Mouse (Mus musculus): ENCODE results near the gene Ryr1. TPM values are rescaled to one million over a fixed set of nuclear protein-coding genes. Genes with fewer than 3 reads are reported as not detected.
A peak's percentile ranks its signal among the peaks of the same experiment; 100 is the strongest.
"Not testable (repeated sequence)": the region's sequence is repeated elsewhere in the genome, so short reads cannot be mapped to it uniquely, and the experiment has no call there.

Ryr1 gene
- polyA plus RNA-seq, 1 experiment from 2014 or later: 0.16 TPM

- no peak for DNase-seq (ENCODE audit: low spot score)
Observed at GRCm38 (mm10) chr7:28992997-28993396, 132.0 kb downstream of the Ryr1 start.

GRCm38 (mm10) chr7:28991616-28992015 lies 133.4 kb downstream of the Ryr1 start:
- DNase-seq (ENCODE audit: low spot score): no peak

GRCm38 (mm10) chr7:28990766-28991273 lies 134.2 kb downstream of the Ryr1 start:
- no peak for DNase-seq (ENCODE audit: low spot score)

GRCm38 (mm10) chr7:28985207-28985606 lies 139.8 kb downstream of the Ryr1 start:
- no peak for DNase-seq (ENCODE audit: low spot score)

GRCm38 (mm10) chr7:28984452-28984851 lies 140.5 kb downstream of the Ryr1 start:
- no peak for DNase-seq (ENCODE audit: low spot score)

GRCm38 (mm10) chr7:28983849-28984248 lies 141.1 kb downstream of the Ryr1 start:
- no peak for DNase-seq (ENCODE audit: low spot score)

GRCm38 (mm10) chr7:28983141-28983564 lies 141.8 kb downstream of the Ryr1 start:
- DNase-seq (ENCODE audit: low spot score): peak; percentile 47

GRCm38 (mm10) chr7:28982274-28983013 lies 142.5 kb downstream of the Ryr1 start:
- DNase-seq (ENCODE audit: low spot score): peak; percentile 88

GRCm38 (mm10) chr7:28981651-28982273 lies 143.2 kb downstream of the Ryr1 start, which contains the start of the genes Eif3k and Map4k1:
Gene Eif3k, minus strand, starts transcription at chr7:28981864.
Gene Map4k1, plus strand, starts transcription at chr7:28982050.
- DNase-seq (ENCODE audit: low spot score): peak; percentile 100

GRCm38 (mm10) chr7:28977556-28977955 lies 147.4 kb downstream of the Ryr1 start:
- no peak for DNase-seq (ENCODE audit: low spot score)

- DNase-seq (ENCODE audit: low spot score): no peak
Observed at GRCm38 (mm10) chr7:28973025-28973424, 152.0 kb downstream of the Ryr1 start.

GRCm38 (mm10) chr7:28972542-28972985 lies 152.4 kb downstream of the Ryr1 start:
- peak; percentile 74 for DNase-seq (ENCODE audit: low spot score)

- DNase-seq (ENCODE audit: low spot score): no peak
Observed at GRCm38 (mm10) chr7:28971770-28972269, 153.2 kb downstream of the Ryr1 start.

- no peak for DNase-seq (ENCODE audit: low spot score)
Observed at GRCm38 (mm10) chr7:28971029-28971428, 153.9 kb downstream of the Ryr1 start.

- no peak for DNase-seq (ENCODE audit: low spot score)
Observed at GRCm38 (mm10) chr7:28969672-28970394, 155.1 kb downstream of the Ryr1 start.

- no peak for DNase-seq (ENCODE audit: low spot score)
Observed at GRCm38 (mm10) chr7:28969271-28969670, 155.7 kb downstream of the Ryr1 start.

GRCm38 (mm10) chr7:28968120-28968519 lies 156.9 kb downstream of the Ryr1 start:
- not testable (repeated sequence) for DNase-seq (ENCODE audit: low spot score)

- DNase-seq (ENCODE audit: low spot score): no peak
Observed at GRCm38 (mm10) chr7:28966751-28967505, 158.1 kb downstream of the Ryr1 start.

- no peak for DNase-seq (ENCODE audit: low spot score)
Observed at GRCm38 (mm10) chr7:28966181-28966580, 158.8 kb downstream of the Ryr1 start.

GRCm38 (mm10) chr7:28965346-28965840 lies 159.6 kb downstream of the Ryr1 start:
- no peak for DNase-seq (ENCODE audit: low spot score)
